Mouse (Mus musculus) hematopoietic multipotent progenitor cell, adult 10-12 weeks (in vitro differentiated cells): ENCODE results near the gene Slc4a5. TPM values are rescaled to one million over a fixed set of nuclear protein-coding genes. Genes with fewer than 3 reads are reported as not detected.

Experiments used
- polyA plus RNA-seq: library from polyadenylated mRNA; stranded (reverse); fragments of >175 nt; gene quantifications from 2 replicates; pipeline ENCODE4 v1.2.3, GENCODE M21; 2012; ENCODE audit warnings: low replicate concordance

Gene Slc4a5
- polyA plus RNA-seq = 0.34 and 0.66 TPM in 2 replicates

GRCm38 (mm10) chr6:83219814-83220213, at the start of gene Slc4a5:
Gene Slc4a5, plus strand, starts transcription at chr6:83219828.

GRCm38 (mm10) chr6:83325525-83326393, 106.1 kb downstream of the Slc4a5 start, which contains the start of the genes Mthfd2 and Mob1a:
Gene Mthfd2, minus strand, starts transcription at chr6:83325908.
Gene Mob1a, plus strand, starts transcription at chr6:83326016.

GRCm38 (mm10) chr6:83348873-83349272, 129.2 kb downstream of the Slc4a5 start, which contains the start of gene Bola3:
Gene Bola3, plus strand, starts transcription at chr6:83349147.

Other genes with a start within 250 kb of the Slc4a5 start
- gene Dok1, start 186.4 kb upstream of the Slc4a5 start, polyA plus RNA-seq = 102 and 131 TPM in 2 replicates
- gene Loxl3, start 185.7 kb upstream of the Slc4a5 start, polyA plus RNA-seq = 0.51 and 1.7 TPM in 2 replicates
- 1,215 and 2,402 TPM in 2 replicates for gene Aup1, start 165.3 kb upstream of the Slc4a5 start, polyA plus RNA-seq
- 35.3 and 41.7 TPM in 2 replicates for gene Htra2, start 164.6 kb upstream of the Slc4a5 start, polyA plus RNA-seq
- gene Dqx1, start 162.0 kb upstream of the Slc4a5 start, polyA plus RNA-seq = 0.97 and 1.3 TPM in 2 replicates
- gene Tlx2, start 149.5 kb upstream of the Slc4a5 start, polyA plus RNA-seq = 0.25 TPM in 1 of 2 replicates, not detected in the other
- 7.9 and 13.4 TPM in 2 replicates for gene Pcgf1, start 142.0 kb upstream of the Slc4a5 start, polyA plus RNA-seq
- 0.28 and 0.51 TPM in 2 replicates for gene Lbx2, start 133.5 kb upstream of the Slc4a5 start, polyA plus RNA-seq
- 12.7 and 12.8 TPM in 2 replicates for gene Ccdc142, start 118.2 kb upstream of the Slc4a5 start, polyA plus RNA-seq
- gene Gm42688, start 118.2 kb upstream of the Slc4a5 start, polyA plus RNA-seq = 3.6 and 7.5 TPM in 2 replicates
- gene Mrpl53, start 110.8 kb upstream of the Slc4a5 start, polyA plus RNA-seq = 22.8 and 39.1 TPM in 2 replicates
- gene Mogs, start 104.3 kb upstream of the Slc4a5 start, polyA plus RNA-seq = 89.6 and 121 TPM in 2 replicates
- 58.0 and 86.2 TPM in 2 replicates for gene Wbp1, start 98.3 kb upstream of the Slc4a5 start, polyA plus RNA-seq
- gene Ino80b, start 94.4 kb upstream of the Slc4a5 start, polyA plus RNA-seq = 132 and 369 TPM in 2 replicates
- gene Rtkn, start 84.4 kb upstream of the Slc4a5 start, polyA plus RNA-seq = 2.3 and 7.8 TPM in 2 replicates
- gene Wdr54, start 63.4 kb upstream of the Slc4a5 start, polyA plus RNA-seq = 0.18 and 0.59 TPM in 2 replicates
- 0.06 and 0.30 TPM in 2 replicates for gene 1700003E16Rik, start 63.4 kb upstream of the Slc4a5 start, polyA plus RNA-seq
- gene Dctn1, start 53.9 kb upstream of the Slc4a5 start, polyA plus RNA-seq = 222 and 899 TPM in 2 replicates
- 6.2 and 9.7 TPM in 2 replicates for gene Mthfd2, start 106.1 kb downstream of the Slc4a5 start, polyA plus RNA-seq
- gene Mob1a, start 106.2 kb downstream of the Slc4a5 start, polyA plus RNA-seq = 146 and 421 TPM in 2 replicates
- 22.9 and 30.3 TPM in 2 replicates for gene Bola3, start 129.3 kb downstream of the Slc4a5 start, polyA plus RNA-seq
- 57.5 and 120 TPM in 2 replicates for gene Tet3, start 239.3 kb downstream of the Slc4a5 start, polyA plus RNA-seq